Mouse (Mus musculus) heart, embryonic 10.5 days (tissue): ENCODE measurements at regions not wholly inside any gene's neighbourhood (a gene's known extent, or its start where the extent isn't known, plus 50 kb on each side); places are given as distances from the start of the nearest gene placed in this dataset.
"Not testable (repeated sequence)": the region's sequence is repeated elsewhere in the genome, so short reads cannot be mapped to it uniquely, and the experiment has no call there.

Source experiments
- DNase-seq: peaks from one replicate; pipeline ENCODE4 v3.0.0-alpha.2; 2017; ENCODE audit warnings: low spot score
- H3K27ac ChIP-seq: fragments of 300-500 bp; sonication (generic); 2 replicates; pipeline ENCODE4 v1.5.1; 2016; ENCODE audit warnings: mild to moderate bottlenecking
- H3K27me3 ChIP-seq: fragments of 300-500 bp; sonication (generic); 2 replicates; pipeline ENCODE4 v1.6.1; 2016; ENCODE audit warnings: mild to moderate bottlenecking; ENCODE audit not compliant: poor library complexity, insufficient read depth, severe bottlenecking
- H3K36me3 ChIP-seq: fragments of 300-500 bp; sonication (generic); 2 replicates; pipeline ENCODE4 v1.6.1; 2016; ENCODE audit warnings: mild to moderate bottlenecking, moderate library complexity
- H3K4me1 ChIP-seq: fragments of 300-500 bp; sonication (generic); 2 replicates; pipeline ENCODE4 v1.6.1; 2016; ENCODE audit warnings: mild to moderate bottlenecking
- H3K4me3 ChIP-seq: fragments of 300-500 bp; sonication (generic); 2 replicates; pipeline ENCODE4 v1.5.1; 2016; ENCODE audit warnings: mild to moderate bottlenecking, moderate library complexity
- H3K9me3 ChIP-seq: fragments of 300-500 bp; sonication (generic); 2 replicates; pipeline ENCODE4 v1.6.1; 2016; ENCODE audit warnings: mild to moderate bottlenecking, moderate library complexity
- WGBS: fragments of 180-500 bp; shearing (Covaris S2); methylation state at CpG from one replicate; pipeline ENCODE4 v1.1.7; 2016; 5-methylcytosine and 5-hydroxymethylcytosine counted together

DNA sequence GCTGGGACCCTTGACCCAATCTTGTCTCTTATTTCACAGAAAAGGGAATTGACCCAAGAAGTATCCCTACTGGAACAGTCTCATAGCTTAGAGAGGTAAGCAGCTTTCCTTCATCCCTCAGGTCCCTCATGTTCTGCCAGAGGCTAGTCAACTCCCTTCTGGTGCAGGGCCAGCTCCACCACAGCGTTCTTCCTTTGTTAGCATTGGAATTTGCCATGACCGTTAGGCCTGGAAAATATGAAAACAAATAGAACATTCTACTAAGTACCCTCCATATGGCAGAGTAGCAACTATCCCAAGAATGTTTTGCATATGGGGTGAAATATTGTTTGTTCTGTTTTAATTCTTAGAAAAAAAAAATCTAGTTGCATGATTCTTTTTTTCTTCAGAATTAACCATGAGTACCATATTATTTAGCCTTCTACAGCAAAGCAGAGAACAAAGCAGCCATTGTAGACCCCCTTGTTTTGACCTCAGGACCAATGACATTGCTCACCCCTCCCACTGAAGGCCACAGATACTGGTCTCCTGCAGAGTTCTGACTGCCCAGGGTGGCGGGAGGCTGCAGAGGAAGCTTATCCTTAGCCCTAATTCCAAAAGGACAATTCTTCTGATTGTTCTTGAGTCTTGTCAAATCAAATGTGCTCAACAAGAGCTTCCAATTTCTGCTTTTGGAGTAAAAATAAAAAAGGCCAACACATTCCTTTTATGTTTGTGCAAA is 78.1 kb upstream of the Ehbp1 start:
- Histone ChIP-seq H3K27me3 (no peaks in the 10 kb centered on the region), H3K36me3 (no peaks in the 10 kb centered on the region), H3K4me3 (no peak overlapping the region), H3K27ac (no peak overlapping the region), H3K9me3 (no peaks in the 10 kb centered on the region), H3K4me1 (no peaks in the 10 kb centered on the region)
- DNase-seq: no peak
- WGBS: 59% methylated on average over 3 of the region's 3 CpGs

GRCm38 (mm10) chr11:22421762-22422161 is 79.7 kb upstream of the Ehbp1 start:
- Histone ChIP-seq H3K27ac (no peak overlapping the region), H3K27me3 (no peaks in the 10 kb centered on the region), H3K36me3 (no peaks in the 10 kb centered on the region), H3K9me3 (no peaks in the 10 kb centered on the region), H3K4me1 (no peaks in the 10 kb centered on the region), H3K4me3 (no peak overlapping the region)
- 86% methylated on average over 3 of the region's 3 CpGs for WGBS
- DNase-seq: no peak

GRCm38 (mm10) chr11:22437140-22437850 is 74.6 kb upstream of the Tmem17 start:
- H3K4me1 ChIP-seq: 0 out of 2 replicates have a peak, but pooled peaks cover 15% of the 10 kb centered on the region
- H3K27me3 ChIP-seq: no peaks in the 10 kb centered on the region
- H3K27ac ChIP-seq: 0 out of 2 replicates have a peak overlapping the region, but pooled peaks have one; percentile 6
- no peaks in the 10 kb centered on the region for H3K9me3 ChIP-seq
- H3K4me3 ChIP-seq: no peak overlapping the region
- no peaks in the 10 kb centered on the region for H3K36me3 ChIP-seq
- 10% methylated on average over 5 of the region's 5 CpGs for WGBS
- peak; percentile 87 for DNase-seq

DNA sequence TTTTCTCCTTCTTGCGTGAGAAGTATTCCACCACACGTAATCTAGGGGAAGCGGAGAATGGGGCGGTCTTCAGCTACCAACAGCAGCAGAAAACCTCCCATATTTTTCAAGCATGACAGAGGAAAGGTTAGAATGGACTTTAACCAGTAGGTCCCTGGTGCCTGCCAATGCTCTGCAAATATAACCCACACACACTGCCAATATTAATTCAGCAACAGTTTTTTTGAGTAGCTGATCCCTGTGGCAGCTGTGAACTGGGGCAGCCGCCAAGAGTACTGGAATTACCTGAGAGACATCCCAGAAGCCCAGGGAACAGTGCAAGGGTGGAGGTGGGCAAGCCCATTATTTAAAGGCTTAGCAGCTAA is 74.1 kb upstream of the Tmem17 start:
- DNase-seq: peak; percentile 61
- Histone ChIP-seq H3K36me3 (no peaks in the 10 kb centered on the region), H3K27me3 (no peaks in the 10 kb centered on the region), H3K27ac (no peak overlapping the region), H3K4me3 (no peak overlapping the region), H3K4me1 (0 out of 2 replicates have a peak, but pooled peaks cover 15% of the 10 kb centered on the region), H3K9me3 (no peaks in the 10 kb centered on the region)
- 85% methylated on average over 5 of the region's 5 CpGs for WGBS

DNA sequence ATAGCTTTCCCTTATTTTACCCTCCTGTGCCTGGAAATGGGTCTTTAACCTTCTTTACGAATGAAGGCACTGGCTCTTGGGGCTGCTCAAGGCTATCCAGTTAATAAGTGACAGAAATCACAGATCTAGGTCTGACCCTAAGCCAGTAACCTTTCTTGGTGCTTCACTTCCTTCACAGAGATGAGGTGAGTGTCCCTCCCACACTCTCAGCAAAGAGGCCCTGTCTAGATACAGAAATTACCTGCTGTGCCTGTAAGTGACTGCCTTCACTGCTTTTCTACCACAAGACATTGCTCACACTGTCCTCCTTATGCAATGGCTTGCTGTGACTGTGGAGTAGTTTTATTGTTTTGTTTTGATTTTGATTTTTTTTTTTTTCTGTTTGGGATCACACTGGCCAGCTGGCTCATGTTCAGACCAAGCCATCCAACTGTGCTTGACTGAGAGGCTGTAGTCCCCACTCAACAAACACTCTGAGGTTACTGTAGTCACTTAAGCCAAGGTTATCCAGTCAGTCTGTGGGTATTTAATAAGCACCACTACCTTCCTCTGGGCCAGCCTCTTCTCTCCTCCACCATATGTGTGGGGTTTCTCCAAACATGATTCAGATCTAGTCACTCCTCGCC is 73.3 kb upstream of the Tmem17 start:
- Histone ChIP-seq H3K36me3 (no peaks in the 10 kb centered on the region), H3K27ac (no peak overlapping the region), H3K4me1 (0 out of 2 replicates have a peak, but pooled peaks cover 15% of the 10 kb centered on the region), H3K4me3 (no peak overlapping the region), H3K27me3 (no peaks in the 10 kb centered on the region), H3K9me3 (no peaks in the 10 kb centered on the region)
- 51% methylated on average over 2 of the region's 2 CpGs for WGBS
- peak; percentile 17 for DNase-seq

DNA sequence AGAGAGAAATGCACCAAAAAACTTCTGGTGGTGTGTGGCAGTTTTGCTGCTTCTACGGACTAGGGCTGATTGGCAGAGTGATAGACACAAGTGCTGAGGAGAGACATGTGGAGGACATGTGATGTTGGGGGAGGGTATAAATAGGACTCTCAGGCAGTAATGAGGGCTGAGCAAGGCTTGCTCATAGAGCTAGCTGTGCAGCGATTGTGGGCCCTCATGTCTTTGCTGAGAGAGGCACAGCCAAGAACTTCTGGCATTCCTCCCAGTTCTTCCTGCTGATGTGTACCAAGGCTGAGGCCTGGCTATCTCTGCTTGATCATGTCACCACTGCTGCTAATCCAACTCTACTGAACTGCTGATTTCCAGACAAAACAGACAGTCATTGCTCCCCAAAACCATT is 71.4 kb upstream of the Tmem17 start:
- H3K9me3 ChIP-seq: no peaks in the 10 kb centered on the region
- H3K4me1 ChIP-seq: 0 out of 2 replicates have a peak, but pooled peaks cover 15% of the 10 kb centered on the region
- H3K4me3 ChIP-seq: no peak overlapping the region
- H3K27ac ChIP-seq: no peak overlapping the region
- peak; percentile 58 for DNase-seq
- H3K27me3 ChIP-seq: no peaks in the 10 kb centered on the region
- WGBS: 50% methylated on average over 2 of the region's 2 CpGs
- H3K36me3 ChIP-seq: no peaks in the 10 kb centered on the region

GRCm38 (mm10) chr11:22453161-22453560 is 58.7 kb upstream of the Tmem17 start:
- Histone ChIP-seq H3K4me3 (no peak overlapping the region), H3K27me3 (no peaks in the 10 kb centered on the region), H3K36me3 (no peaks in the 10 kb centered on the region), H3K4me1 (no peaks in the 10 kb centered on the region), H3K9me3 (no peaks in the 10 kb centered on the region), H3K27ac (no peak overlapping the region)
- no peak for DNase-seq

GRCm38 (mm10) chr11:22456286-22456685 is 55.6 kb upstream of the Tmem17 start:
- WGBS: 89% methylated on average over 9 of the region's 9 CpGs

GRCm38 (mm10) chr11:22457220-22457619 is 54.7 kb upstream of the Tmem17 start:
- Histone ChIP-seq H3K36me3 (no peaks in the 10 kb centered on the region), H3K4me3 (no peak overlapping the region), H3K27ac (no peak overlapping the region), H3K27me3 (no peaks in the 10 kb centered on the region), H3K4me1 (no peaks in the 10 kb centered on the region), H3K9me3 (no peaks in the 10 kb centered on the region)
- DNase-seq: no peak
- WGBS: 81% methylated on average over 2 of the region's 2 CpGs

More at GRCm38 (mm10) chr11:22456286-22456685, 55.6 kb upstream of the Tmem17 start:
- no peaks in the 10 kb centered on the region for H3K36me3 ChIP-seq
- no peak overlapping the region for H3K27ac ChIP-seq
- no peaks in the 10 kb centered on the region for H3K9me3 ChIP-seq
- DNase-seq: peak; percentile 51
- H3K4me1 ChIP-seq: no peaks in the 10 kb centered on the region
- no peak overlapping the region for H3K4me3 ChIP-seq
- no peaks in the 10 kb centered on the region for H3K27me3 ChIP-seq

GRCm38 (mm10) chr11:22458951-22459703 is 52.8 kb upstream of the Tmem17 start:
- 77% methylated on average over 5 of the region's 5 CpGs for WGBS
- Histone ChIP-seq H3K36me3 (no peaks in the 10 kb centered on the region), H3K9me3 (no peaks in the 10 kb centered on the region), H3K27ac (no peak overlapping the region), H3K27me3 (no peaks in the 10 kb centered on the region), H3K4me3 (no peak overlapping the region), H3K4me1 (no peaks in the 10 kb centered on the region)
- DNase-seq: no peak

GRCm38 (mm10) chr11:22461019-22461735 is 50.7 kb upstream of the Tmem17 start:
- DNase-seq, H3K27ac ChIP-seq, H3K4me1 ChIP-seq, H3K4me3 ChIP-seq, H3K27me3 ChIP-seq, H3K9me3 ChIP-seq, H3K36me3 ChIP-seq: not testable (repeated sequence)
- WGBS: 82% methylated on average over 8 of the region's 8 CpGs
